Mouse (Mus musculus) brain, embryonic 14.5 days (tissue): ENCODE results near the gene Mxi1.

Source experiments
- CTCF ChIP-seq: fragments of 200-500 bp; IDR thresholded peaks from 2 replicates; pipeline ENCODE4 v1.5.1; 2012; ENCODE audit warnings: inconsistent platforms, mild to moderate bottlenecking, moderate library complexity, borderline replicate concordance; ENCODE audit not compliant: insufficient read depth, insufficient read length; ENCODE audit errors: extremely low read depth
- POLR2A ChIP-seq: fragments of 200-500 bp; IDR thresholded peaks from 2 replicates; pipeline ENCODE4 v1.6.1; 2012; ENCODE audit warnings: mild to moderate bottlenecking, inconsistent platforms, borderline replicate concordance; ENCODE audit not compliant: poor library complexity, insufficient read depth, insufficient read length, severe bottlenecking; ENCODE audit errors: extremely low read depth

GRCm38 (mm10) chr19:53284268-53285208, 25.8 kb upstream of the Mxi1 start:
- TF ChIP-seq CTCF (no peak), POLR2A (no peak)
